Mouse (Mus musculus) cerebellum, adult 9-10 months (tissue): ENCODE measurements around the gene Hand2.

ENCODE experiments used
- DNase-seq: peaks from one replicate; pipeline ENCODE4 v3.0.0; 2022

Gene Hand2

DNA sequence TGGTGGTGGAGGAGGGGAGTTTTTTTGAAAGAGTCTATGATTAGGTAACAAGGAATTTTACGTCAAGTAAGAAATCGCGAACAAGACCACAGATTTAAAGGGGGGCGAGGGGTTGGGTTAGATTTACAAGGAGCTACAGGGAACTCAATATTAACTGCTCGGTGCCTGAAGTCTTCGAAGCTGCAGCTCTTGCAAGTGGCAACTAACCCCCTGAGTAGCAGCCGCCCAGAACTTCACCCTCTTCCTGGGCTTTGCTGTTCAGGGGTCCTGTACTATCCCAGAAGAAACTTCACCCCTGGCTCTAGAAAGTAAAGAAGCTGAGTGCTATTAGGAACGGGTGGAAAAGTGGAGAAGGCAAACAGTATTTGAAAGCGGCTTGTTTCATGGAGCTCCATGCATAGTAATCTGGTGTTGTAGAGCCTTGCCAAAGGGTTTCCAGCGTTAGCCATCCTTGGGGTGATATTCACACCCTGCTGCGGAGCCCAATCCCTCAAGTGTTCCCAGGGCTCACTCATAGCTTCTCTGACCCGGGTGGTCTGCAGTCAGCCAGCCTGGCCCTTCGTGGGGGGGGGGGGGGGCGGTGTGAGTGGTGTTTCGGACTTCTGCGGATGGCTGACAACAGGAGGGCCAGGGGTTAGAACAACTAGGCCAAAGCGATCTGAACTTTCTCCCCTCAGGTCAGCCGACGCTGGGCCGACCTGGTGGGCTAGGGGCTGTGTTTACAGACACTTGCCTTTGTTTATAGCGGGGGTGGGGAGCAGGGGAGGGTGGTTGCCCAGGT lies 4.5 kb downstream of the Hand2 start:
- DNase-seq = no peak

DNA sequence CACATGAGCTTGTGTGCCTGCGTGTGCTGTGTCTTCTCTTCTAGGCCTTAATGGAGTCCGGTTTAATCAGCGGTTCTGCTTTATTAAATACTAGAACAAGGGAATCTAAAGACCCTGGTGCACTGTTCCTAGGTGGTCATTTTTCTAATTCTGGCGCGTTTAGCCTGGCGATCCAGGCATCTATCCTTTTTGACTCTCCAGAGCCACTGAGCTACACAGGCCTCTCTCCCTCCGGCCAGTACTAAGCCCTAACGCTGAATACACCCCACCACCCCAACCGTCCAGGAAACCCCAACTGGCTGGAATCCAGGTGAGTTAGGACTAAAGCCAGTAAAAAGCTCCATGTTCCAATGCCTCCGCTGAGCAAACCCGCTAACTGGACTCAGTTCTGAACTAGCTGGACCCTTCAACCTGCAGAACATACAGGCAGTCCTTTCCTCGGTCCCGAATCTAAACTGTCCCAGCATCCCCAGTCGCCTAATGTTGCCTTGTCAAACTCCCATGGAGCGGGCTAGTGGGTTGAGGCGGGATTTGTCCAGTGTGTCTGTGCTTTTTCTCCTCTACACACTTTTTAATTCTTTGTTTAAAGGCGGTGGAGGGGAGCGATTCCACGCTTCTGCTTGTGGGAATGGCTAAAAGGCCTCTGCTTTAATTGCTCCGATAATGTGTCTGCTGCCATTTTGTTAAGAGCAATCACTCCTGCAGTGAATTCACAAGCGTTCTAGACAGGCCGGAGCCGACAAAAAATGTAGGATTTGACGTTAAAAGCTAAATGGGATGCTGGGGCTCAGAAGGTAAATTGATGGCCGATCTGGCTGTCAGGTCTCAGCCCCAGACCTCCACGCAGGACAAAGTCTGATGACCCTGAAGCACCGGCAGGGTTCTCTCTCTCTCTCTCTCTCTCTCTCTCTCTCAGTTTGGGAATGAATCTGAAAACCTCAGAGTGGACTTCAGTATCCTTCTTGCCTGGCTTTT lies 5.6 kb downstream of the Hand2 start:
- DNase-seq = no peak

- no peak for DNase-seq
These were observed 6.7 kb downstream of the Hand2 start for GRCm38 (mm10) chr8:57327281-57328160.

- DNase-seq = no peak
These were observed 7.6 kb downstream of the Hand2 start for GRCm38 (mm10) chr8:57328161-57328920.

DNA sequence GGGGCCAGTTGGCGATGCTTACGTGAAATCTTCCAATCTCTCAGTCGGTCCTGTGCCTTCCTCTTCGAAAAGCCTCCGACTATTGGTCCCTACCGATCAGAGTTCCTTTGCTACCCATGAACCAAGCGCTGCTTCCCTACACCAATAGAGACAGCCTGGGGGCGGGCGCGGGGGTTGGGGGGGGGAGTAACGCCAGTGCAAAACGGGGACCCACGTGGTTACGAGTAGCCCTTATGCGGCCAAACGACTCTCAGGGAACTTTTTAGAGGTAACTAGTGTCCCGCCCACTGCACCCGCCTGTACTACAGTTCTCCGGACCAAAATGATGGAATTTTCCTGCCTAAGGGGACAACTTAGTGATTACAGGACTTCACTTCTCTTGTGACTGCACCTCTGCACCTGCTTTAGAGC lies 8.2 kb downstream of the Hand2 start:
- no peak for DNase-seq

DNA sequence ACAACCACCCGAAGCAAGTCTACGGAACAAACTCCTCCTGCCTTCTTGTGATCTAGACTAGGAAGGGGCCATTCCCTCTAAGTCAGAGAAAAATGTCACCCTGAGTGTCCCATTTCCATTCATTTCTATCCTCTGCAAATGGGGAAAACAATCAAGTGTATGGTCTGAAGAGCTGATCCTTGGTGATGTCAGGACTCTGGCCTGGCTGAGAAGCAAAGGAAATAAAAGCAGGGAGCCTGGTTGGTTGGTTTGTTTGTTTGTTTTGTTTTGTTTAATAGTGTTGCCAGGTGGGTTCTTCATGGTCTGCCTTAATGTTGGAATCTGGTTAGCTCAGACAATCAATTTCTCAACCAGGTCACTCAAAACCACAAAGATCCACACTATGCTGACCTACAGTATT lies 9.3 kb downstream of the Hand2 start:
- DNase-seq = no peak

GRCm38 (mm10) chr8:57331727-57332630 lies 11.2 kb downstream of the Hand2 start:
- no peak for DNase-seq

DNA sequence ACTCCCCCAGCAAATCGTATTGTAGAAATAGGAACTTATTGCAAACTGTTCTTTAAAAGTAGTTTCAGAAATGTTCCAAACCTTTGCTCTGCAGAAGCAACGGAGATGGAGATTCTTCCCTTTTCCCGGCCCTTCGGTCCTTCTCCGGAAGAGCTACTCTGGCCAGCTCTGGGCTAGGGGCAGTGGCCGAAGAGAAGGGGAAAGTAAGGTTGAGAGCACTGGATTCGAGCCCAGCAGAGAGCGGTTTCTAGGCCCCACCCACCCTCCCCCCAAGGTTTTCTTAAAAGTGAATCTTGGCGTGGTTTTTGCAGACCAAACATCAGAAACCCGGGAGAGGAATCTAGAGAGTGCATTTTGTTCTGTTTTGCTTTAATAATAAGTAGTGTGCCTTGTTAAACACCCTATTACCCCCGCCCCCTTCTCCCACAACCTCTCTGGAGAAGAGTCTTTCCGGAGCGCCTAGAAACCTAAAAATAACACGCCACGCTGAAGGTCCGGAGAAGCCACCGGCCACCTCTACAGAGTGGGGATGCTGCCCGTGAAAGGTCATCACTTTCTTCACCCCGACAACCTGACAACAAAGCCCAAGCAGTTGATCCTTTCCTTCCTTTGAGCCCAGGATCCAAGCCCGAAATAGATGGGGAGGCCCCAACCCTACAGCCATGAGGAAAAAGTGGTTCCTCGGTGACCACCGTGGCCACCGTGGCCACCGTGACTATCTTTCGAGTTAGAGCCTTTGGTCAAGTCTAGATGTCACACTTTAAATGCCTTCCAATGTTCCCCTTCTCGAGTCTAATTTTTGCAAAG lies 12.1 kb downstream of the Hand2 start:
- no peak for DNase-seq

GRCm38 (mm10) chr8:57333483-57333770 lies 12.6 kb downstream of the Hand2 start:
- no peak for DNase-seq

DNA sequence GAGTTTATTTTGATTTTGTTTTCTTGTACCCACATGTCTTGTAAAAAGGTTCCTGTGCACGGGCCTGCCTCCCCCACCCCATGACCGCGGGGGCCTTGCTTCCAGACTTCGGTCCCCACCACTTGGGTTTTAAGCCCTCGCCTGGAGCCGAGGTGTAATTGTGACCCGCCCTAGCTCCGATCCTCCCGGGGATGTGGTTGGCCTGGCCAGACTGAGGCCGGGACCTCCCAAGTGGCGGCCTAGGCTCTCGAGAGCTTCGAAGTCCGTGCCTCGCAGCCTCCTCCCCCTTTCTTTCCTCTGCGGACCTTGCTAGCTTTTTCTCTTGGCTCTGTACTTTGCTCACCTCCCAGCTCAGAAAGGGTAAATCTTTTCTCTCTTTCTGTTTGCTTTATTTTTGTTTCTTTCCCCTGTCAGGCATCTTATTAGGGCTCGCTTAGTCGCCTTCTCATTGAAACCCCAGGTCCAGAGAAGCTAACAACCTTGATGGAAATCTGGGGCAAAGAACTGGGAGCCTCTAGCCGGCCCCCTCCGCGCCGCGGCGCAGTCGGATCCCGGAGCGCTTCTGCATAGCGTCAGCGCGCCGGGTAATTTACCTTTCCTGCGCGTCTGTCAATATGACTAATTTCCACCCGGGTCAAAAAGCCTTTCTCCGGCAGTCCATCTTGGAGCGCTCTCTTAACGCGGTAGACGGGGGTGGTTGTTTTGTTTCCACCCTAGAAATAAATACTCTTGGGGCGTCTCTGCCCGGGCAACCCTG lies 13.2 kb downstream of the Hand2 start:
- DNase-seq = no peak

DNA sequence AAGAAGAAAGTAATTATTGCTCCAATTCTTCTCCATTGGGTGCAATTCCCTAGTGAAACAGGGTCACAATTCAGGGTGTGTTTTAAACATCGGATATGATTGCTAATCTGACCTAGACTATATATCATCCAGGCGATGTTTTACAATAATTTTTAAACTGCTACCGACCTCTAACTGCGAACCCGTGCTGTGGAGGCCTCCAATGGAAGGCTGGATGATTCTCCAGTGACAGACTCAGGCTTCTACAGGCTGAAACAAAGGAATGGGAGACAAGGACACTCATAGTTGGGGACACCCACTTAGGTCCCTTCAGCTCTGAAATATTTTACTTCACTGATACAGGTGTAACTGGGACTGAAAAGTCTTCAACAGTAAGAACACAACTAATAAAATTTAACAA lies 13.9 kb downstream of the Hand2 start:
- no peak for DNase-seq

GRCm38 (mm10) chr8:57337271-57338030 lies 16.7 kb downstream of the Hand2 start:
- DNase-seq = no peak

DNA sequence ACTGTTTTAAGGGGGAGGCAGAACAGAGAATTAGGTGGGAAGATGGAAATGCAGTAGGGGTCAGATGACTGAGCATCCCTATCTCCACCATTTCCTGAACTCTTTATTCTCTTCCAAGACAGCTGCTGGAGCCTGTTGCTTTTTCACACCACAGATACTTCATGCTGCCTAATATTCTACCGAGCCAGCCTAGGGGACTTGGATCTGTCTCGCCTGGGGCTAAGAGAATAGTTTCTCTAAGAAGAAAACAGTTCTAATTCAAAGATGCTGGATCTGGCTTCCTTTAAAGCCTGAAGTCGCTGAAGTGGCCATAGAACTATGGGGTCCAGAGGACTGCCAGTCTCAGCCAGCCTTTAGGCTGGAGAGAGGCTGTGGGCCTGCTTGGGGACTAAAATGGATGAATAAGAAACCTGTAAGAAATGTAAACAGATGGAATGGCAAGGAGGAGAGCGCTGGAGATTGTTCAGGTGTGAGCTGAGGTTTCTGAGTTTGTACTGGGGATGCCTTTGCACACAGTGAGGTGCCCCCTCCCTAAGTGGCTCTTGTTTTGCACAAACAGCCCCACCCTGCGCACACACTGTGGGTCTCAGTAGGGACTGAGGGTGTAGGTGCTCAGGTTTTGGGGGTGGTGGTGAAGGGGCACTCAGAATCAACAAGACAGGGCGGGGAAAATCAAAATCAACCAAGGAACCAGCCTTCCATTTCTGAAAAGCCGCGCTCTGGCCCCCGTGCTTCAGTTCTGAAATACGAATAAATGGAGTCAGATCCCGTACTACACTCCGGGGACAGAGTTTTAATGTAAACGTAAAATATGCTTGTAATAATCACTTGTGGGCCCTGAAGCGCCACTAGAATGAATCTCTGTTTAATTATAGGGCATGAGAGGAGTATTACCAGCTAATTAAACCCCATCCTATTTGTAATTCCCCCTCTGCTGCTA lies 19.2 kb downstream of the Hand2 start:
- DNase-seq = no peak

DNA sequence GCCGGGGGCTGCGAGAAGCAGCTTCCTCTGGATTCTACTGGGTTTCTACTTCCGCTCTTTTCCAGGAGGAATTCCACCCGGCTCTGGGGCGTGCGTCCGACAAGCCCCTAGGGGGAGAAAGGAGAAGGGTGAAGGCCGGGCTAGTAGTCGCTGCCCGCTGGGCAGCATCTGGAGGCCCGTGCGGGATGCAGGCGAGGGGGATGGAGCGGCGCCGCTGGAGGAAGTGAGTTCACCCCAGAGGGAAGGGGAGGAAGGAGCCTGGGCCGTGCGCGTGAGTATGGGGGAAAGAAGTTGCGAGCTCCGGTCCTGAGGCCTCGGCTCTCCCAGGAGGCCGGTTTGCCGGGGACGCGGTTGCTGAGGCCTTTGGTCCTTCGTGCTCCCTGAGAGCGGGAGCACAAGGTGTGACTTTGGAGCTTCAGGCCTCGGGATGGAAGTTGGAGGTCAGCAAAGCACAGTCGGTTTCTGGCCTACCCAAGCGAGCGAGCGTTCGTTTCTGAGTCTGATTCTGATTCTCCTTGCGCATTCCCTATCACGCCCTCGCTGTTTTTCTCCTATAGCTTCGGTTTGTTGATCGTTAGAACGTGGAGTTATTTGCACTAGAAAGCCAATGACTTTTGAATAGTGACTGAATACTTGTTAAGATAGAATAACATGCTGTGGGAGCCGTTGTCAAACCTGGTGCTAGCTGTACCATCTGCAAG lies 20.2 kb downstream of the Hand2 start:
- no peak for DNase-seq

DNA sequence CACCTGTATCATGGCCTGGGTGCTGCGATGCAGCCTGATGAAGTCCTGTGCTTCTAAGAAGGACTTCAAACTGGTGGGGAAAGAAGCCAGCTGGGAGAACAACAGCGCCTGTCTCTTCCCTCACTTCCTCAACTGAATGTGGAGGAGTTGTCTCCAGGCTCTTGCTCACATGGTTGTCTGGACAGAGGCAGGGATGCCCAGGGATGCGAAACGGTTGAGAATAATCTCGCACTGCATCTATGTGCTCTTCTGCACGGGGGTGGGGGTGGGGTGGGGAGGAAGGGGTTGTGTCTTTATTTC lies 20.7 kb downstream of the Hand2 start:
- no peak for DNase-seq

DNA sequence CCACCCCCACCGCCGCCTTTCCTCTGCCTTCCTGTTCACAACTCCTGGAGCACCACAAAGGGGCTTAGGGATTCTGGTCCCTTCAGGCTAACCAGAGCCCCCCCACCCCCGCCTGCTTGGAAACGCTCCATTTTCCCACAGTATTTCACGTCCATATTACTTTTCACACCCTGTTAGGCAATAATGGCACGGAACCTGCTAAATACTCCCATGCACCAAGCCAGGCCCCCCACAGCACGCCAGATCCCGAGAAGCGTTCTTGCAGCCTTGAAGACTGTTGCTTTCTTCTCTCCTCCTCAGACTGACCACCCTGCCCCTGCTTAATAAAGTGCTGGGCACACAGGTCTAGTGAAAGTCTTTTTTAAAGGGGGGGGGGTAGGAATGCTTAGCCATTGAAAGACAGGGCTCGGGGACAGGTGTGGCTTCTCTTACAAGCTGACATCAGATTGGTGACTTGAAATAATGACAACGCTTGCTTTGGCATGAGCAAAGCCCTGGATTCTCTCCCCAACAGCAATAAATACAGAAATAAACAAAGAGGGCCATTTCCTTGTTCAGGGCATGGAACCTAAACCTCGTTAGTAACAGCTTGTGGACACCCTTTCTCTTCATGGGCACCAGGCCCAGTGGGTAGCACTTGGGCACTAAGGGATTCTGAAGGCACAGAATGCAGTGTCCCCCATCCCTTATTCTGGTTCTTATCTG lies 21.8 kb downstream of the Hand2 start:
- DNase-seq = no peak
